Mouse (Mus musculus) intestine, embryonic 16.5 days (tissue): ENCODE results near the gene Zfp637. TPM values are rescaled to one million over a fixed set of nuclear protein-coding genes. Genes with fewer than 3 reads are reported as not detected.

ENCODE experiments used
- ATAC-seq: fragments of 200-750 bp; cut with Nextera tagmentation; 2 replicates; pipeline ENCODE4 v1.8.0; 2017; ENCODE audit warnings: moderate TSS enrichment, moderate library complexity
- H3K27ac ChIP-seq: fragments of 300-500 bp; sonication (generic); 2 replicates; pipeline ENCODE4 v1.5.1; 2014; ENCODE audit warnings: mild to moderate bottlenecking, low read length
- H3K27me3 ChIP-seq: fragments of 300-500 bp; sonication (generic); replicated peaks from 2 replicates; pipeline ENCODE4 v1.6.1; 2014; ENCODE audit warnings: low read length, control low read depth, mixed read lengths; ENCODE audit not compliant: control insufficient read depth, insufficient read depth
- H3K36me3 ChIP-seq: fragments of 300-500 bp; sonication (generic); 2 replicates; pipeline ENCODE4 v1.6.1; 2014; ENCODE audit warnings: low read length, control low read depth; ENCODE audit not compliant: control insufficient read depth, insufficient read depth
- H3K4me1 ChIP-seq: fragments of 300-500 bp; sonication (generic); 2 replicates; pipeline ENCODE4 v1.6.1; 2014; ENCODE audit warnings: low read length, control low read depth, mixed read lengths; ENCODE audit not compliant: control insufficient read depth, insufficient read depth
- H3K4me2 ChIP-seq: fragments of 300-500 bp; sonication (generic); 2 replicates; pipeline ENCODE4 v1.6.1; 2014; ENCODE audit warnings: low read depth, low read length, control low read depth
- H3K4me3 ChIP-seq: fragments of 300-500 bp; sonication (generic); 2 replicates; pipeline ENCODE4 v1.5.1; 2014; ENCODE audit warnings: mild to moderate bottlenecking, low read length
- H3K9ac ChIP-seq: fragments of 300-500 bp; sonication (generic); 2 replicates; pipeline ENCODE4 v1.6.1; 2014; ENCODE audit warnings: low read depth, low read length
- H3K9me3 ChIP-seq: fragments of 300-500 bp; sonication (generic); 2 replicates; pipeline ENCODE4 v1.6.1; 2016; ENCODE audit warnings: low read length, control low read depth; ENCODE audit not compliant: control insufficient read depth
- WGBS: fragments of 180-500 bp; shearing (Covaris S2); extraction: QIAGEN DNeasy Blood & Tissue Kit; methylation state at CpG from one replicate; pipeline ENCODE4 v1.1.7; 2014; 5-methylcytosine and 5-hydroxymethylcytosine counted together
- polyA plus RNA-seq: library from polyadenylated mRNA; unstranded; fragments of >200 nt; fragmentation: Nextera tagmentation; extraction: Ambion mirVana; gene quantifications from 2 replicates; pipeline ENCODE4 v1.2.1, GENCODE M21; 2015

The Zfp637 gene
- polyA plus RNA-seq, 1 experiment from 2014 or later: 85.9 TPM

DNA sequence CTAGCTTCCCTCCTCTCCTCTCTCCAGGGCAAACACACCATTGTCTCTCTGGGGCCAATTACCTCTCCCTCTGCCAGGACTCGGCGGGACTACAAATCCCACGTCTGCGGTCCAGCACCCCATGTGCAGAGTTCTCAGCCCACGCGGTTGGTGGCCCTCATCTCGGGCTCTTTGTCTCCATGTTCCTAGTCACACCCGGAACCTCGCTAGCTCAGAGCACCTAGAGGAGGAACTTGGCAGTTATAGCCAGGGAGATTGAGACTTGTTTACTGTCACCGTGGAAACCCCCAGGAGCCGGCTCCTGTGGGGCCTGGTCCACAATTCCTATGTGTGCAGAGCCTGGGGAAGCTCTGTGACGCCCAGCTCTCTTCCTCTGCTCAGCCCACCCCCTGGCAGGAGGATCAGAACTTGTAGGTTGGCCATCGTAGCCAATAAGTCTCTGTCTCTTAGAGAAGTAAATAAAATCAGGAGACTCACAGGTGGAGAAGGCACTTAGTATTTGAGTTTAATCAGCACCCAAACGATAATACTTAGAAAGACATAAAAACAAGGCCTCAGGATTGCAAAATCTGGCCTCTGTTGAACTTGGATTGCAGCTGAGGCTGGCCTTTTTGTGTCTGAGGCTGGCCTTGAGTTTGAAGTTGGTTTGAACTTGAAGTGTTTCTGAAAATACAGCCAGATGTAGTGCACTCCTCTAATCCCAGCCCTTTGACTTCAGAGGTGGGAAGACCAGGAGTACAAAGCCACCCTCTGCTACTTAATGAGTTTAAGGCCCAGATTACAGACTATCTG, 50.6 kb downstream of the Zfp637 start:
- Histone ChIP-seq H3K9ac (peak overlapping the region; percentile 38; the same call in 1 of the 2 replicates), H3K4me3 (peak overlapping the region; percentile 22; the same call in 1 of the 2 replicates), H3K27ac (no peak overlapping the region), H3K4me2 (0 out of 2 replicates have a peak overlapping the region, but pooled peaks have one; percentile 38), H3K9me3 (no peaks in the 10 kb centered on the region), H3K36me3 (no peaks in the 10 kb centered on the region), H3K27me3 (no peaks in the 10 kb centered on the region), H3K4me1 (peaks cover 5% of the 10 kb centered on the region; the same call in 1 of the 2 replicates)
- 44% methylated on average over 14 of the region's 14 CpGs for WGBS
- ATAC-seq: peak; percentile 73

DNA sequence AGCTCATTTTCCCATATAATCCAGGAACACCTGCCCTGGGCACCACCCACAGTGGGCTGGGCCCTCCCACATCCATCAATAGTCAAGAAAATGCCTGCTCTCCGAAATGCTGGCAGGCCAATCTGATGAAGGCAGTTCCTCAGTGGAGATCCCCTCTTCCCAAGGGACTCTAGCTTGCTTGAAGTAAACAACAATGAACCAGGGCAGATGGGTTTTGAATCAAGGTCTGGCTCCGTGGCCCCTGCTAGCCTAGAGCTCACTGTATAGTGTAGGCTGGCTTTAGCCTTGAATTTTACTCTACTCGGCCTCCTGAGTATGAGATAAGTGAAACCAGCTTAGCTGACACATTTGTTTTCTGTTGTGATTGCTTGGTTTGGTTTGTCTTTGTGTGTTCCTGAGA, 51.4 kb downstream of the Zfp637 start:
- Histone ChIP-seq H3K9me3 (no peaks in the 10 kb centered on the region), H3K4me2 (no peak overlapping the region), H3K27me3 (no peaks in the 10 kb centered on the region), H3K4me1 (peaks cover 5% of the 10 kb centered on the region; the same call in 1 of the 2 replicates), H3K9ac (no peak overlapping the region), H3K27ac (no peak overlapping the region), H3K36me3 (no peaks in the 10 kb centered on the region), H3K4me3 (no peak overlapping the region)
- no peak for ATAC-seq
- WGBS: 71% methylated on average over 3 of the region's 3 CpGs

DNA sequence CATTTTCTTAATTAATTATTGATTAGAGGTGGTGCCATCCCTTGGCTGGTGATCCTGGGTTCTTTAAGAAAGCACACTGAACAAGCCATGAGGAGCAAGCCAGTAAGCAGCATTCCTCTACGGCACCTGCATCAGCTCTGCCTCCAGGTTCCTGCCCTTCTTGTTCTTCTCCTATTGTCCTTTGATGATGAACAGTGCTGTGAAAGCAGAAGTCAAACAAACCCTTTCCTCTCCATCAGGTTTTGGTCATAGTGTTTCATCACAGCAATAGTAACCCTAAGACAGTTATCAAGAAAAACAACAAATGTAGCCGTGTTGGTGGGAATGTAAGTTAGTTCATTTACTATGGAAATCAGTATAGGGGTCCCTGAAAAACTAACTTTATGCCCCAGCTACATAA, 52.5 kb downstream of the Zfp637 start:
- Histone ChIP-seq H3K9ac (no peak overlapping the region), H3K36me3 (no peaks in the 10 kb centered on the region), H3K9me3 (no peaks in the 10 kb centered on the region), H3K4me2 (no peak overlapping the region), H3K4me1 (peaks cover 5% of the 10 kb centered on the region; the same call in 1 of the 2 replicates), H3K27ac (no peak overlapping the region), H3K27me3 (no peaks in the 10 kb centered on the region), H3K4me3 (no peak overlapping the region)
- WGBS: 79% methylated on average over 2 of the region's 2 CpGs
- ATAC-seq: no peak

Other genes starting within 250 kb of the Zfp637 start
- gene Zfp239, start 20.9 kb downstream of the Zfp637 start, polyA plus RNA-seq: 3.7 and 5.4 TPM in 2 replicates
- 751 and 822 TPM in 2 replicates for gene Hnrnpf, start 59.1 kb downstream of the Zfp637 start, polyA plus RNA-seq
- 1.2 and 2.0 TPM in 2 replicates for gene Fxyd4, start 96.5 kb downstream of the Zfp637 start, polyA plus RNA-seq
- 0.21 and 0.37 TPM in 2 replicates for gene Rasgef1a, start 170.3 kb downstream of the Zfp637 start, polyA plus RNA-seq